Comparison of ENCODE assay signal across 19 mouse cellular contexts in the genomic region with DNA sequence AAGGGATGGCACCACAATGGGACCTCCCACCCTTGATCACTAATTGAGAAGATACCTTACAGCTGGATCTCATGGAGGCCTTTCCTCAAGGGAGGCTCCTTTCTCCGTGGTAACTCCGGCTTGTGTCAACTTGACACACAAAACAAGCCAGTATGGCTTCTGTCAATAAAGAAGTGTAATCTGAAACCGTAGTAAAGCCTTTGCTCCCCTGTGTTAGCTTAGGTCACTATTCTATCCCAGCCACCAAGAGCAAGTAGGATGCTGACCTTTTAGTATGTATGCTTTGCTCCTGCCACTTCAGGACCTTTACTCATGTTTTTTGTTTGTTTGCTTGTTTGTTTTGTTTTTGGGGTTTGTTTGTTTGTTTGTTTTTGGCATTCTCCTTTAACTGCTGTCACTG. TPM values are rescaled to one million over a fixed set of nuclear protein-coding genes. Genes with fewer than 3 reads are reported as not detected.
"Had no signal": no experiment of that assay in that cellular context is flagged by ENCODE, and none has a peak within 500 bp of the region (broad histone marks: within the 10 kb centered on the region; RNA-seq: fewer than 3 reads in every experiment).

No protein-coding gene starts in this region.

- H3K4me3 ChIP-seq: midbrain, embryonic 10.5 days; midbrain, embryonic 12.5 days; myocyte; neural tube, embryonic 12.5 days; stomach, embryonic 15.5 days had no signal

- H3K4me2 ChIP-seq: lung, embryonic 14.5 days; midbrain, embryonic 12.5 days; neural tube, embryonic 12.5 days; stomach, embryonic 15.5 days had no signal

- H3K9me3 ChIP-seq: midbrain, embryonic 10.5 days; midbrain, embryonic 12.5 days; neural tube, embryonic 12.5 days; stomach, embryonic 15.5 days had no signal

- H3K4me1 ChIP-seq: midbrain, embryonic 10.5 days; midbrain, embryonic 12.5 days; neural tube, embryonic 12.5 days; stomach, embryonic 15.5 days had no signal

- H3K36me3 ChIP-seq: midbrain, embryonic 10.5 days; midbrain, embryonic 12.5 days; neural tube, embryonic 12.5 days; stomach, embryonic 15.5 days had no signal

- H3K27me3 ChIP-seq: midbrain, embryonic 12.5 days; neural tube, embryonic 12.5 days; stomach, embryonic 15.5 days had no signal

- ATAC-seq: midbrain, embryonic 16.5 days had no signal

- DNase-seq: lung, adult 18-20 months; lung, embryonic 14.5 days; lung, postnatal 10 days; lung, postnatal 4 days; midbrain, embryonic 14.5 days; right cerebral cortex, postnatal 14 days; thymus, adult 2 months; thymus, postnatal 25 days had no signal

- H3K27ac ChIP-seq: midbrain, embryonic 10.5 days; midbrain, embryonic 12.5 days; neural tube, embryonic 12.5 days; stomach, embryonic 15.5 days; stomach, postnatal 0 days had no signal

- H3K9ac ChIP-seq: lung, embryonic 14.5 days; midbrain, embryonic 12.5 days; neural tube, embryonic 12.5 days; stomach, embryonic 15.5 days had no signal

RNA-seq across cellular contexts. Expression of a gene that starts 41.9 kb away (rescaled TPM):
- total RNA-seq: megakaryocyte, adult 5-6 weeks; megakaryocyte-erythroid progenitor cell, adult 5-6 weeks; neutrophil, adult 5-6 weeks had no signal
- polyA plus RNA-seq: spleen, adult 2 months; thymus, adult 2 months had no signal
